Mouse (Mus musculus) right cerebral cortex, postnatal 36 days (tissue): ENCODE measurements around the gene Fmnl2.

Experiments
- DNase-seq, 2 experiments: peaks; one replicate each; pipeline ENCODE4 v3.0.0; 2022; ENCODE audit warnings: low spot score in 2 of 2, mixed read lengths in 1 of 2

Gene Fmnl2

DNA sequence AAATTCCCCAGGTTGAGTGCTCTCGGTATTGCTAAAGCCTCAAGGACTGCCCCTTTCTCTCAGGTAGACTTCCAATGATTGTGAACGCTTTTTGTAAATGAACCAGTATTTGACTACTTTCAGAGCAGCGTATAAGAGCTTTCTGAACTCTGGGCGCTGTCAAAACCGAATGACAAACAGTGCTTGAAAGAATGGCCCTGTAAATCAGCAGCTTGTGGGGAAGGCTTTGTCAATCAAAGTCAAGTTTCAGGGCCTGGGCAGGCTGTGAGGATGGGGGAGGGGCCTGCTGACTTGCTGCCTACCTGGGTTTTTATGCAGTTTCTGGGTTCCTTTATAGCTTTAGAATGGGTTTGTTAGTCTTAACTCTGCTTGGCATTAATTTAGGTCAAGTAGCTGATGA is 56.1 kb downstream of the Fmnl2 start:
- DNase-seq: no peak

DNA sequence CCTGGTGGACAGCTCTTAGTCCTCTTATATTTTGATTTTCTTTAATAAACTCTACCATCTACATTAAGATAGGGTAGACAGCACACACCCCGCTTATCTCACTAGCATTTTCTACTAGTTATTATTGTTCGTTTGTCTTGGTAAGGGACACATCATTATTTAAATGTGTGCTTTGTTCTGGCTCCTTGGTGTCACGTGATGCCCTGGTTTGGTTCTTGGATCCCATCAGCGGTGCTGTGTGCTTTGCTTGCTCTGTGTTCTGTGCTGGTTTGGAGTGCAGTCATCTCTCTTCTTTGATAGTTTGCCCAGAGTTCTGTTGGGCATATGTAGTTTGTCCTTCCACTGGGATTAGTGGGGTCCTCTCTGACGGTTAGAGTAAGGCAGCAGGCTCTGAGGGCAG is 57.9 kb downstream of the Fmnl2 start:
- DNase-seq: no peak

DNA sequence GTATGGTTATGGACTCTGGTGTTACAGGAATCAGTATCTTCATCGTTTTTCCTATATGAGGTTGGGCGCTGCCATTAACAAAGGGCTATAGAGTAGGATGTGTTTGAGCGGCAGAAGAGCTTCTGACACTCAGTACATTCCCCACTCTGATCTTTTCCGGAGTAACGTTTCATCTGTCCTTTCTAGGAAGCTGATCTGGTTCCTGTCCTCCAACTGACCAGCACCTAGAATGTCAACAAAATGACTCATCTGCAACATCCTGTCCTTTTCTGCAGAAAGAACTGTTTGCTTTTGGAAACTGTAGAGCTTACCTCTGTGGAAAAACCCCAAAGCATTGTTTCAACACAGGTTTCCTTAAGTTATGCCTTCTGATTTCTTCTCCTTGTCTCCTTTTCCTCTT is 60.4 kb downstream of the Fmnl2 start:
- no peak for DNase-seq

DNA sequence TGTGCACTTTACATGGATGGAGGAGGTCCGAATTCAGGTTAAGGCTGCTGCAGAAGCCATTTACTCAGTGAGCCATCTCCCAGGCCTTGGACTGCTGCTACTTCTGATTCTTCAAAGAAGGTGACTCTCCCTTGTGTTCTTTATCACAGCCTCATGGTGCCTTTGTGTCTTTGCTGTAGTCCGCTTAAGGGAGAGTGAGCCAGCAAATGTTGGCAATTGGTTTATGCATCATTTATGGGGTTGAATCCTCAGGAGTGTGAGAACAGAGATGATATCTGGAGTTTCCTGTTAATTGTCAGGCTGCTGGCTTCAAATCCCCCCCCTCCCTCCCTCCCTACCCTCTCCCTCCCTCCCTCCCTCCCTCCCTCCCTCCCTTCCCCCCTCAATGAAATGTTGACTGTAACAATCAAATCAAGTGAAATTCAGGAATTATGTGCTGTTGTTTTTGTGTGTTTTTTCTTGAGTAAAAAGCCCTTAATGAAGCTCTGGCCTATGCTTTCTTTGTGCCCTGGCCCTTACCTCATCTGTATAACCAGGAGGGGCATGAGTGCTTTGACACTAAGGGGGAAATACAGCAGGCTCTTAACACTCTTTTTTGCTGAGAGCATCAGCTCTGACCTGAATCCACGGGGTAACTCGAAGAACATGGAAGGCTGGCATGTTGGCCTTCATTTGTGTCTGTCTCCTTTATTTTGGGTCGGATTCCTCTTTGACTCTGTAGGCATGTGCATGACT is 63.2 kb downstream of the Fmnl2 start:
- DNase-seq: no peak

DNA sequence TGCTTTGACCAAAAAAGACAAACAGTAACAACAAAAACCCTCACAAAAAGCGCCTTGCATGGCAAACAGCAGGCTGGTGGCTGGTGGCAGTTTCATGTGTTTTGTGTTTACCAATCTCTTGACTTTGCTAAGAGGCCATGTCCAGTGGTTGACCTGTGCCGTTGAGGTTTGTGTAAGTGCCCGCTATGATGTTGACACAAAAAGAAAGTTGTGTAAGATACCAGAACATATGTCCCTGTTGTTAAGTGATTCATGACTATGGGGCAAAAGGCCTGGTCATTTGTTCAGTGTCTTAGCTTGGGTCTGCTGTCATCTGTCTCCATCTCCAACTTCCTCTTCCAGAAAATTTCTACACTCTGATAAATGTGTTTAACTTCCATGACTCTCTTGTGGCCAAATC is 67.4 kb downstream of the Fmnl2 start:
- DNase-seq: no peak

DNA sequence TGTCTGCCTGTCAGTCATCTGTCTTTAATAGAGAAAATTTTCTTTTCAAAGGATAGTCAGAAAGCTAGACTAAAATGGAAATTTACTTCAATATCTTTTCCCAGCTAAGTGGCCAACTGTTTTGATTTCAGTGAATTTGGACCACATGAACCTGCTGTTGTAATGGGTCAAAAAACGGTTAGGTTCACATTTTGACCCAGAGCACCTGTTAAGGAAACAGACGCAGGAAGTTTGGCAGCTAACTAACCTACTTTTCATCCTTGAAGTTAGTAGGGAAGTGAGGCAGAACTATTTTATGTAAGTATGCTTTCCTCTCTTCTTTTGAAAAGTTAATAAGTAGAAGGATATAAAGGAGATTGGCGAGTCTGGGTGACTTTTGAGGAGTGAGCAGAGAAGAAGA is 69.7 kb downstream of the Fmnl2 start:
- no peak for DNase-seq

GRCm38 (mm10) chr2:52927858-52928301 is 70.2 kb downstream of the Fmnl2 start:
- DNase-seq: no peak

DNA sequence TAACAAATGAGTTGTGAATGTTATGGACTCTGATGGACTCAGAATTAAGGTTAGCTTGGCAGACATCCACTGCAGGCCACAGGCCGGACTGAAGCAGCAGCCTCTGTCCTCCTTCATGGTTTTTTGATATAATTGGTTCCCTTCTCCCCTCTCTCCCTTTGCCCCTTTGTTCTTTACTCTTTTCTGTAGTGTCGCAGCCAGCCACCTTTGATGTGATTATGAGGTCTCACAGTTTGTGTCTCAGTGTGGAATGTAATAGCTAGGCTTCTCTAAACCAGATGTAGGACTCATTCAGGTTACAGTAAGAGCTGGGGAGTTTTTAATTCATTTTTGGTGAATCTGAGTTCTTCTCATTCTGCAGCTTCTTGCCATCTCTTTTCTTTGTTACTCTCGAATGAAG is 70.7 kb downstream of the Fmnl2 start:
- no peak for DNase-seq

DNA sequence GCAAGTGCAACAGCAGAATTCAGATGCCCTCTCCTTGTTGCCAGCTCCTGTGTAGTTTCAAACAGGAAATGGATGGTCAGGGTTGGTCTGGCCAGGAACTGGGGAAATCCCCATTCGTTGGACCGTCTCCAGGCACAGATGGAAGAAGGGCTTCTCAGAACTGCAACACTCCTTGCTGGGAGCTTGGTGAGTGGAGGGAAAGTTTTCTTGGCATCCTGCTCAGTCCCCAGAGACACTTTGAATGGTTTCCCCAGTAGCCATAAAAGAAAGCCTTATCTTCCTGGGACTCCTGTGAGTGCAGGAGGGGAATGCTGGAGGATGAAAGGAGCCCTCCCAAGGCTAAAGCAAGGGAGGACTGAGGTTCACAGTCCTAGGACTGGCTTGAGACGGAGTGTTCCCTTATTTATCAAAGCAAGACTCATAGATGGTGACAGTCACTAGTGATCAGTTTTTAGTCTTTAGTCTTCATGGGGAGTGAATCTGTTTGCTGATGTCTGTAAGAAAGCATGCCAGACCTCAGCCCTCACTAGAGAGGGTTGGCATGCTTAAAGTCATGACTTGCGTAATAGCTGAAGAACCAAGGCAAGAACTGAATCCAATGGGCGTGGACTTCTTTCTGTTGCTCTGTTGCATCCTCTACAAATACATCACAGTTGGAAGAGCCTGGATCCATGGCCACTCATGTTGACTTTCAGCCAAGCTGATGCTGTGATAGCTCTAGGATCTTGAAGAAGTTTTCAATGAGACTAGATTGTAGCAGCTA is 72.6 kb downstream of the Fmnl2 start:
- no peak for DNase-seq

GRCm38 (mm10) chr2:52931315-52931714 is 73.7 kb downstream of the Fmnl2 start:
- DNase-seq: no peak

GRCm38 (mm10) chr2:52935906-52936305 is 78.2 kb downstream of the Fmnl2 start:
- no peak for DNase-seq

- DNase-seq: no peak
These were observed 80.9 kb downstream of the Fmnl2 start for GRCm38 (mm10) chr2:52938351-52939074.

DNA sequence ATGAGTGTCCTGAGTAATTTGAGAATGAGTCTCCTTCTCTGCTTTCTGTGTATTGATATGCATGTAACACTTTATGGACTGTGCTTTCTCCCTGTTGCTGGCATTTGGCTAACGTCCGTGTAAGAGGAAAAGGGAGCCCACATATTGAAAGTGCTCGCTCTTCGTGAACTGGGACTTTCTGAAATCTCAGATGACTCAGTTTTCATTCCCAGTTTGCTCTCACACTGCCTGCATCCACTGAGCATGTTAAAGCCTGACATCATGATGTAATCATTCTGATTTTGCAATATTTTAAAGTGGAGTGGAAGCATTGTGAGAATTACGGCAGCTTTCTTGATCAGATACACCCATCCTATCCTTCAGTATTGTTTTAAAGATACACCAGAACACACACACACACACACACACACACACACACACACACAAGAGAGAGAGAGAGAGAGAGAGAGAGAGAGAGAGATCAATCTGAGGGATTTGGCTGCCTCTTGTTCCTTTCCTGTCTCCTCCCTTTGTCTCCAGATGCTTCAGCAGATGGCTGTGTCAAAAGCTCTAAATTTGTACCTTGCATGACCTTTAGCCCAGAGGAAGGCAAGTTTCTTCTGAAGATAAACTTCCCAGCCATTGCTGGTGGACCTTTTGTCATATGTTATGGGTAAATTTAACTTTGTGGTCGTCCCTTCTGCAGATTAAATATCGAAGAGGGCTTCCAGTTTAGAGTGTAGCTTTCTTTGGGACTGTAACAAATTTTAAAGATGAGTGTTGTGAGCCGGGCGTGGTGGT is 86.2 kb downstream of the Fmnl2 start:
- DNase-seq: no peak

- DNase-seq: no peak
These were observed 86.9 kb downstream of the Fmnl2 start for GRCm38 (mm10) chr2:52944594-52944993.

DNA sequence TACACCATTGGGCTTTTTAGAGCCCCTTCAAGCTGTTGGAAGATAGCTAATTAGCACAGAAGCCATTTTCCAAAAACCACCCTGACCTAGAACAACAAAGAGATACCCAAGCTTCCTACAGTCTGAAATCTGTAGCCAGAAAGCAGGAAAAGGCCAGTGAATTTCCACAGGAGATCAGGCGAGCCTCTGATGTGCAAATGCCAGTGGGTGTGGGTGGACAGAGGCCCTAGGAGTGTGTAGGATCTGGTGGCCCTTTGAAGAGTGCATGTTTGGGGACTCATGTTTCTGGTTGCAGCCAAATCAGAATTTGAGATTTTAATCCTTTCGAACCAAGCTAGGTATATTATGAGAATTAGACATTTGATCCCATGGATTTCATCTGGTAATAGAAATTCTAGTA is 88.4 kb downstream of the Fmnl2 start:
- DNase-seq: no peak

GRCm38 (mm10) chr2:52946524-52947186 is 89.0 kb downstream of the Fmnl2 start:
- no peak for DNase-seq

GRCm38 (mm10) chr2:52948406-52948805 is 90.7 kb downstream of the Fmnl2 start:
- DNase-seq: no peak

DNA sequence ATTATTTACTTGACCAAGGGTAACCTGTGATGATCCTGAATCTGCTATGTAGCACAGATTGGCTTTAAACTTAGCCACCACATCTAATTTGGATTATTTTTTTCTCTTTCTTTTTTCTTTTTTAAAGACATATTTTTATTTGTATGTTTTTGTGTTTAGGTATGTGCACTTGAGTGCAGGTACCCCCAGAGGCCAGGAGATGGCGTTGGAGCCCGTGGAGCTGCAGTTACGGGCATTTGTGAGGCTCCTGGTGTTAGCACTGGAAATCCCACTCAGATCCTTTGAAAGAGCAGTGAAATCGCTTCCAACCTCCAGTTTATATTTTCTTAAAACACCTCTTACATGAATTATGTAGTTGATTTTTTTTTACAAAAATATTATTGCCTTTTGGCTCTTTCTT is 91.9 kb downstream of the Fmnl2 start:
- DNase-seq: no peak

- no peak for DNase-seq
These were observed 92.6 kb downstream of the Fmnl2 start for GRCm38 (mm10) chr2:52950226-52950625.

DNA sequence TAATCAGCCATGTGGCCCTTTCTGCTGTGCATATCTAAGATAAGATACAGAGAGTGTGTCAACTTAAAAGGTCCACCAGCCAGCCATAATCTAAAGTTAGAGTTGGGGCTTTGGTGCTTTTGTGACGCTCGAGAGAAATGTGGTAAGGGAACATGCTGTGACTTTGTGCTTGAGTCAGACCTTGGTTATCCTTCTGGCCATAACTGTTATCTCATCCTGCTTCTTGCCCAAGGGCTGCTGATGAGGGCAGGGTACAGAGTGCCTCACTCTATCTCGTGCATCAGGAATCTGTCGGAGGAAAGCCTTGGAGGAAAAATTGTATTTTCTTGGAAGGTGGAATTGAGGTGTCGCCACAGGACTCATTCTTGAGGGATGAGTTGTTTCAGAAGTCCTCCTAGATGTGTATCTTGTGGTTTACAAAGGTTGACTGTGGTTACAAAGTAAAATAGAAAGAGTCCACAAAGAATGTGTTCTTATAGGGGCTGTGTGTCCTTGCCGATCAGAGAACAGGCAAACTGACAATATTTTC is 94.6 kb downstream of the Fmnl2 start:
- DNase-seq: no peak

DNA sequence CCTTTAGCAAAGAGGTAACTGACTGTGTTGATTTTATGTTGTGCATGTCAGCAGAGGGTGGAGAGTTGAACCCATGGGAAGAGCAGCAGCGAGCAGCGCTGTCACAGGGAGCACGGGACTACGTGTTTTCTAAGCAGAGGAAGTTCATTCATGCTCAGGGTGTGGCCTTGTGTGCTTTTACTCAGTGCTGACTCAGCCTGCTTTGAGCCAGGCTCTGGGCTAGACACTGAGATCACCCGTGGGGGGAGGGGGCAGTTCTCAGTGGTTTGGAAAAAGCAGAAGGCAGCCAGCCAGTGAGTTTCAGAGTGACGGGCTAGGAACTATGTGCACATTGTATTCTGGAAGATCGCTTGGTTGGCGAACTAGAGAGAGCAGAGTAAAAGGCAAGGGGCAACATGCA is 97.4 kb downstream of the Fmnl2 start:
- peak; percentile 64 to 75 for DNase-seq
